11 mouse cellular contexts compared by ENCODE assay signal in genomic region chr15:101181106-101181466, GRCm38 (mm10). TPM values are rescaled to one million over a fixed set of nuclear protein-coding genes. Genes with fewer than 3 reads are reported as not detected.
DNase-seq lines count a peak whose midpoint lies in the region; ATAC-seq lines count a peak whose summit lies in the region.
"Had no signal": no experiment of that assay in that cellular context is flagged by ENCODE, and none has a peak within 500 bp of the region (broad histone marks: within the 10 kb centered on the region; RNA-seq: fewer than 3 reads in every experiment).

No protein-coding gene starts in this region.

- peaks cover 64% of the 10 kb centered on the region for H3K4me1 ChIP-seq in hindbrain, embryonic 10.5 days (replicated peaks)
- peaks cover 35% of the 10 kb centered on the region for H3K4me1 ChIP-seq in hindbrain, embryonic 16.5 days (ENCODE audit: control insufficient read depth, insufficient read depth, low read depth, low read length)
- peaks cover 68% of the 10 kb centered on the region for H3K4me1 ChIP-seq in midbrain, embryonic 13.5 days (replicated peaks)
- H3K4me1 ChIP-seq in midbrain, embryonic 15.5 days: peaks cover 59% of the 10 kb centered on the region
- H3K4me1 ChIP-seq in intestine, embryonic 14.5 days (replicated peaks; ENCODE audit: control insufficient read depth, insufficient read depth, low read length): peaks cover 43% of the 10 kb centered on the region
- peaks cover 59% of the 10 kb centered on the region for H3K4me1 ChIP-seq in stomach, embryonic 16.5 days (ENCODE audit: control insufficient read depth, insufficient read depth, low read length)

- no peaks in the 10 kb centered on the region for H3K27me3 ChIP-seq in hindbrain, embryonic 10.5 days (ENCODE audit: insufficient read depth, poor library complexity, severe bottlenecking)
- no peaks in the 10 kb centered on the region for H3K27me3 ChIP-seq in hindbrain, embryonic 16.5 days (replicated peaks; ENCODE audit: control insufficient read depth, insufficient read depth, low read length)
- no peaks in the 10 kb centered on the region for H3K27me3 ChIP-seq in midbrain, embryonic 13.5 days
- no peaks in the 10 kb centered on the region for H3K27me3 ChIP-seq in midbrain, embryonic 15.5 days (replicated peaks)
- no peaks in the 10 kb centered on the region for H3K27me3 ChIP-seq in intestine, embryonic 14.5 days (replicated peaks; ENCODE audit: control insufficient read depth, insufficient read depth, low read length)
- H3K27me3 ChIP-seq in stomach, embryonic 16.5 days (ENCODE audit: control insufficient read depth, insufficient read depth, low read length): no peaks in the 10 kb centered on the region

- H3K4me2 ChIP-seq in hindbrain, embryonic 16.5 days (ENCODE audit: low read length): no peak overlapping the region
- H3K4me2 ChIP-seq in midbrain, embryonic 13.5 days (replicated peaks): peak overlapping the region; percentile 15; the same call in 1 of the 2 replicates
- H3K4me2 ChIP-seq in midbrain, embryonic 15.5 days: no peak overlapping the region
- H3K4me2 ChIP-seq in intestine, embryonic 14.5 days (ENCODE audit: low read length): no peak overlapping the region
- H3K4me2 ChIP-seq in stomach, embryonic 16.5 days (ENCODE audit: low read depth, low read length): no peak overlapping the region; the same call in 1 of the 2 replicates
- H3K4me2 ChIP-seq: liver, embryonic 12.5 days had no signal

- 30% methylated on average over 5 of the region's 5 CpGs for WGBS in hindbrain, embryonic 10.5 days
- WGBS in hindbrain, embryonic 16.5 days: 31% methylated on average over 5 of the region's 5 CpGs
- WGBS in midbrain, embryonic 13.5 days: 17% methylated on average over 5 of the region's 5 CpGs
- WGBS in midbrain, embryonic 15.5 days: 21% methylated on average over 5 of the region's 5 CpGs
- 32% methylated on average over 5 of the region's 5 CpGs for WGBS in intestine, embryonic 14.5 days
- WGBS in stomach, embryonic 16.5 days: 40% methylated on average over 5 of the region's 5 CpGs

- DNase-seq in hindbrain, embryonic 10.5 days (ENCODE audit: low spot score): no peak
- no peak for DNase-seq in intestine, embryonic 14.5 days (ENCODE audit: low spot score)
- no peak for DNase-seq in urinary bladder, postnatal 25 days (ENCODE audit: low spot score)
- no peak for DNase-seq in spleen, postnatal 36 days (ENCODE audit: low spot score in 2 of 2)
- DNase-seq: cerebellum, adult 9-11 months; gastrocnemius, postnatal 25 days had no signal

- no peak overlapping the region for H3K9ac ChIP-seq in hindbrain, embryonic 16.5 days (ENCODE audit: low read depth, low read length)
- H3K9ac ChIP-seq in midbrain, embryonic 13.5 days (replicated peaks): peak overlapping the region; percentile 19; the same call in 1 of the 2 replicates
- no peak overlapping the region for H3K9ac ChIP-seq in midbrain, embryonic 15.5 days
- no peak overlapping the region for H3K9ac ChIP-seq in intestine, embryonic 14.5 days (ENCODE audit: low read length)
- H3K9ac ChIP-seq in stomach, embryonic 16.5 days (ENCODE audit: low read length): peak overlapping the region; percentile 48
- H3K9ac ChIP-seq: liver, embryonic 12.5 days had no signal

- H3K27ac ChIP-seq in hindbrain, embryonic 10.5 days: peak overlapping the region; percentile 67
- H3K27ac ChIP-seq in hindbrain, embryonic 16.5 days (ENCODE audit: low read depth, low read length): no peak overlapping the region
- H3K27ac ChIP-seq in midbrain, embryonic 13.5 days: 0 out of 2 replicates have a peak overlapping the region, but pooled peaks have one; percentile 25
- H3K27ac ChIP-seq in midbrain, embryonic 15.5 days: no peak overlapping the region
- H3K27ac ChIP-seq in intestine, embryonic 14.5 days (ENCODE audit: low read depth): peak overlapping the region; percentile 60
- H3K27ac ChIP-seq in stomach, embryonic 16.5 days (ENCODE audit: low read length): peak overlapping the region; percentile 52
- H3K27ac ChIP-seq: liver, embryonic 12.5 days had no signal

- peaks cover 19% of the 10 kb centered on the region for H3K36me3 ChIP-seq in hindbrain, embryonic 10.5 days
- H3K36me3 ChIP-seq in hindbrain, embryonic 16.5 days (ENCODE audit: control insufficient read depth, insufficient read depth, low read length): peaks cover 3% of the 10 kb centered on the region; the same call in 1 of the 2 replicates
- H3K36me3 ChIP-seq in midbrain, embryonic 13.5 days: peaks cover 10% of the 10 kb centered on the region
- H3K36me3 ChIP-seq in midbrain, embryonic 15.5 days (replicated peaks): no peaks in the 10 kb centered on the region
- peaks cover 9% of the 10 kb centered on the region for H3K36me3 ChIP-seq in intestine, embryonic 14.5 days (ENCODE audit: control insufficient read depth, insufficient read depth, low read length)
- 0 out of 2 replicates have a peak, but pooled peaks cover 4% of the 10 kb centered on the region for H3K36me3 ChIP-seq in stomach, embryonic 16.5 days (ENCODE audit: control insufficient read depth, insufficient read depth, low read length)

- no peak for ATAC-seq in hindbrain, embryonic 16.5 days
- no peak for ATAC-seq in midbrain, embryonic 13.5 days
- no peak for ATAC-seq in midbrain, embryonic 15.5 days (replicated peaks)
- ATAC-seq in intestine, embryonic 14.5 days (replicated peaks; ENCODE audit: low FRiP score, low TSS enrichment, low read depth): peak; percentile 38; the same call in 1 of the 2 replicates
- no peak for ATAC-seq in stomach, embryonic 16.5 days (ENCODE audit: insufficient read depth, low FRiP score)
- ATAC-seq: liver, embryonic 12.5 days had no signal

- peak overlapping the region; percentile 13; the same call in 1 of the 2 replicates for H3K4me3 ChIP-seq in hindbrain, embryonic 10.5 days
- no peak overlapping the region for H3K4me3 ChIP-seq in hindbrain, embryonic 16.5 days (ENCODE audit: low read length)
- H3K4me3 ChIP-seq in midbrain, embryonic 13.5 days (replicated peaks): no peak overlapping the region
- H3K4me3 ChIP-seq in midbrain, embryonic 15.5 days: no peak overlapping the region
- no peak overlapping the region for H3K4me3 ChIP-seq in intestine, embryonic 14.5 days (ENCODE audit: low read depth, low read length)
- H3K4me3 ChIP-seq in stomach, embryonic 16.5 days (replicated peaks; ENCODE audit: low read length): no peak overlapping the region
- H3K4me3 ChIP-seq: liver, embryonic 12.5 days had no signal

- 0 out of 2 replicates have a peak, but pooled peaks cover 8% of the 10 kb centered on the region for H3K9me3 ChIP-seq in hindbrain, embryonic 10.5 days
- no peaks in the 10 kb centered on the region for H3K9me3 ChIP-seq in hindbrain, embryonic 16.5 days (ENCODE audit: control insufficient read depth, low read length)
- H3K9me3 ChIP-seq in midbrain, embryonic 13.5 days: 0 out of 2 replicates have a peak, but pooled peaks cover 4% of the 10 kb centered on the region
- no peaks in the 10 kb centered on the region for H3K9me3 ChIP-seq in midbrain, embryonic 15.5 days
- 0 out of 2 replicates have a peak, but pooled peaks cover 3% of the 10 kb centered on the region for H3K9me3 ChIP-seq in intestine, embryonic 14.5 days (ENCODE audit: control insufficient read depth, low read length)
- H3K9me3 ChIP-seq in stomach, embryonic 16.5 days (replicated peaks; ENCODE audit: control insufficient read depth, low read length): no peaks in the 10 kb centered on the region
- H3K9me3 ChIP-seq: liver, embryonic 12.5 days had no signal

RNA-seq across cellular contexts. Expression of gene Acvr1b, which starts 7.2 kb away (rescaled TPM):
- polyA plus RNA-seq in hindbrain, embryonic 10.5 days (2016; fragmentation: Nextera tagmentation; extraction: Ambion mirVana): 6.3 and 10.9 TPM in 2 replicates
- 22.4 and 24.1 TPM in 2 replicates for polyA plus RNA-seq in hindbrain, embryonic 16.5 days (2015; fragmentation: Nextera tagmentation; extraction: Ambion mirVana)
- 18.2 and 19.2 TPM in 2 replicates for polyA plus RNA-seq in midbrain, embryonic 13.5 days (2015; fragmentation: Nextera tagmentation; extraction: Ambion mirVana)
- 23.3 and 24.9 TPM in 2 replicates for polyA plus RNA-seq in midbrain, embryonic 15.5 days (2015; fragmentation: Nextera tagmentation; extraction: Ambion mirVana)
- 12.5 and 12.6 TPM in 2 replicates for polyA plus RNA-seq in intestine, embryonic 14.5 days (2014; fragmentation: Nextera tagmentation; extraction: Ambion mirVana)
- polyA plus RNA-seq in stomach, embryonic 16.5 days (2015; fragmentation: Nextera tagmentation; extraction: Ambion mirVana): 11.6 and 12.1 TPM in 2 replicates

RNA-seq across cellular contexts. Expression of gene Grasp, which starts 42.9 kb away (rescaled TPM):
- 5.5 and 5.8 TPM in 2 replicates for polyA plus RNA-seq in hindbrain, embryonic 10.5 days (2016; fragmentation: Nextera tagmentation; extraction: Ambion mirVana)
- 1.1 and 1.7 TPM in 2 replicates for polyA plus RNA-seq in hindbrain, embryonic 16.5 days (2015; fragmentation: Nextera tagmentation; extraction: Ambion mirVana)
- 1.7 and 2.4 TPM in 2 replicates for polyA plus RNA-seq in midbrain, embryonic 13.5 days (2015; fragmentation: Nextera tagmentation; extraction: Ambion mirVana)
- 1.3 and 1.9 TPM in 2 replicates for polyA plus RNA-seq in midbrain, embryonic 15.5 days (2015; fragmentation: Nextera tagmentation; extraction: Ambion mirVana)
- 3.5 and 4.2 TPM in 2 replicates for polyA plus RNA-seq in intestine, embryonic 14.5 days (2014; fragmentation: Nextera tagmentation; extraction: Ambion mirVana)
- 2.1 and 2.7 TPM in 2 replicates for polyA plus RNA-seq in stomach, embryonic 16.5 days (2015; fragmentation: Nextera tagmentation; extraction: Ambion mirVana)

RNA-seq across cellular contexts. Expression of gene Acvrl1, which starts 52.8 kb away (rescaled TPM):
- 8.7 and 10.8 TPM in 2 replicates for polyA plus RNA-seq in hindbrain, embryonic 10.5 days (2016; fragmentation: Nextera tagmentation; extraction: Ambion mirVana)
- 10.2 and 12.7 TPM in 2 replicates for polyA plus RNA-seq in hindbrain, embryonic 16.5 days (2015; fragmentation: Nextera tagmentation; extraction: Ambion mirVana)
- polyA plus RNA-seq in midbrain, embryonic 13.5 days (2015; fragmentation: Nextera tagmentation; extraction: Ambion mirVana): 5.3 and 5.5 TPM in 2 replicates
- polyA plus RNA-seq in midbrain, embryonic 15.5 days (2015; fragmentation: Nextera tagmentation; extraction: Ambion mirVana): 8.6 and 8.7 TPM in 2 replicates
- 16.5 and 16.6 TPM in 2 replicates for polyA plus RNA-seq in intestine, embryonic 14.5 days (2014; fragmentation: Nextera tagmentation; extraction: Ambion mirVana)
- polyA plus RNA-seq in stomach, embryonic 16.5 days (2015; fragmentation: Nextera tagmentation; extraction: Ambion mirVana): 34.9 and 39.3 TPM in 2 replicates

Comparison
In these comparisons a context has a peak if more than half of its experiments do, and no peak if none do; other contexts are left out.
1. H3K27ac ChIP-seq: peak in hindbrain, embryonic 10.5 days (single experiment), midbrain, embryonic 13.5 days (single experiment), intestine, embryonic 14.5 days (single experiment) and stomach, embryonic 16.5 days (single experiment); none in hindbrain, embryonic 16.5 days (single experiment) and midbrain, embryonic 15.5 days (single experiment).
2. H3K9ac ChIP-seq: peak in midbrain, embryonic 13.5 days (single experiment) and stomach, embryonic 16.5 days (single experiment); none in hindbrain, embryonic 16.5 days (single experiment), midbrain, embryonic 15.5 days (single experiment) and intestine, embryonic 14.5 days (single experiment).